Mouse (Mus musculus): ENCODE results near the gene Map1s.
"Not testable (repeated sequence)": the region's sequence is repeated elsewhere in the genome, so short reads cannot be mapped to it uniquely, and the experiment has no call there.

The Map1s gene

DNA sequence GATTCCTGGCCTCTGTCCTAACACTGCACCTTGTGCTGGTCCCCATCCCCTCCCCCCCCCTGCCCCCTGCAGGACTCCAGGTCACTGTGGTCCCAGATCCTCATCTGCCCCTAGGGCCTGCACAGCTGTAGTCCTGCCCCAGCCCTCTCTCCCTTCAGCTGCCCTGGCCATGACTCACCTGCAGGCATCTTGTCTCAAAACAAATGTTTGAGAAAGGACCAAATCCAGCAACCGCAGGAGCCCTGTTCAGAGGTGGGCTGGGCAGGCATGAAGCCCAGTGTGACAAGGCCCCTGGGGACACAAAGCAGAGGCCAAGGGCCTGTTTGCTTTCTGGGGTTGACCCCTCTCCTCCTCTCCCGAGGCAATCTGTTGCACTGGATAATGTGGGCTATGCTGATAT is 27.6 kb upstream of the Map1s start:
- DNase-seq (ENCODE audit: low spot score in 2 of 2), result no peak

DNA sequence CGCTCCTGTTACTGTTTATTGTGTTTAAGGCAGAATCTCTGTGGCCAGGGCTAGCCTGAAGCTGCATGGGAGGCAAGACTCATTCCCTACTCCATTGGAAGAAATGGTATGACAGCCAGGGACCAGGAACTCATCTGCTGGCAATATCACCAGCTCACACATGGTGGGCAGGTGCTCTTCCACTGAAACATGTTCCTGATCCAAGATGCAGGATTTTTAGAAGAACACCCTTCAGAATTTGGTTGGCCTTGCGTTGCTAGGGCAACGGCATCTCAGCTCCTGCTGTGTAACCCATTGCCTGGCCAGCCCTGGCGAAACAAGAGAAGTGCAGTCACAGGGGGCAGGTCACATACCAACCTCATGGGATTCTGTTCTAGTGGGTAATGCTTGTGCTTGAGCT is 26.2 kb upstream of the Map1s start:
- DNase-seq (ENCODE audit: low spot score in 2 of 2), result no peak

DNA sequence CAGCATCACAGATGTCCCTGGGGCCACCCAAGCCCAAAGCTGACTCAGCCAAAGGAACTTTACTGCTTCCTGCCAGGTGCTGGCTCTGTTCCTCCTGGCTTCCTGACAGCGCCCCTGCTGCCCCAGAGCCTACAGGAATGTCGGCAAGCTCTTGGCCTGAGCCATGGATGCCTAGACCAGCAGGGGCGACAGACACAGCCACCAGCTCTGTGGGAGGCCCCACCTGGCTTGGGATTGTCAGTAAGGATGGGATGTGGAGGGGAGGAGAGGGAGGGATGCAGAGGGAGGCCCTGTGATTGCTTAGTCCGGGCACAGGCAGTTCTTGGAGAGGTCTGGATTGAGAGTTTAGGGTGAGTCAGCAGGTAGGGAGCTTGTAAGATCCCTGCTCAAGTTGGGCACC is 25.6 kb upstream of the Map1s start:
- DNase-seq (ENCODE audit: low spot score in 2 of 2), result no peak

DNA sequence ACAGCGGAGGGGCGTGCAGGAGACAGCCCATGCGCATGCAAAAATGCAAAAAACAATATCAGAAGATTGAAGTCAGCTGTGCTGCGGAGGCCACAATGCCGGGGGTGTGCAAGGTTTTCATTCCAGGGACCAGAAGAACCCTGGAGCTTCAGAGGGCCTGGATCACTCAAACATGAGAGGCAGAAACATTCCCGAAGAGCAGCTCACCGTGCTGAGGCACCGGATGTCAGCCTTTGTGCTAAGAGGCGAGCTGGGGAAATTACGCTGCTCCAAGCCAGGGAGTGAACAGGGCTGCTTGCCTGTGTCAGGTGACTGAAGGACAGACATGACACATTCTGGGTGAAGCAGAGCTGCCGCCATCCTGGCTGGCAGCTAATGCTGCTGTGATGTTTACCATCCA is 25.2 kb upstream of the Map1s start:
- DNase-seq (ENCODE audit: low spot score in 2 of 2), result no peak

GRCm38 (mm10) chr8:70884186-70884585 is 21.5 kb upstream of the Map1s start:
- no peak for DNase-seq (ENCODE audit: low spot score in 2 of 2)

- no peak for DNase-seq (ENCODE audit: low spot score in 2 of 2)
Observed at GRCm38 (mm10) chr8:70884683-70885082, 21.0 kb upstream of the Map1s start.

DNA sequence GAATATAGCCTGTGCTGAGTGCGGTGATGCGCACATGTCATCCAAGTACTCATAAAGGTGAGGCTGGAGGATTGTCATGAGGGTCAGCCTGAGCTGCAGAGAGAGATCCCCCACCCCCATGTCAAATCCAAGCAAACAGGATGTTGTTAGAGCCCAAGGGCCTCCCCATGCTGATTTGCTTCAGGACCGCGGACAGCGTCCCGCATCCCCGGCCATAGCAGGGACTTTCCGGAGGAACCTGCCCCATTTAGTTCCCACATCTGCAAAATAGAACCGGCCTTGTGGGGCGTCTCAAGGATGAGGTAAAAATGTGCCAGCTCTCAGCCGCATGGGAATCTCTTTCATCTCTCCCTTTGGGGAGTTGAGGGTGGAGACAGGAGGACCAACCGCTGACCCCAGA is 20.1 kb upstream of the Map1s start:
- no peak for DNase-seq (ENCODE audit: low spot score in 2 of 2)

DNA sequence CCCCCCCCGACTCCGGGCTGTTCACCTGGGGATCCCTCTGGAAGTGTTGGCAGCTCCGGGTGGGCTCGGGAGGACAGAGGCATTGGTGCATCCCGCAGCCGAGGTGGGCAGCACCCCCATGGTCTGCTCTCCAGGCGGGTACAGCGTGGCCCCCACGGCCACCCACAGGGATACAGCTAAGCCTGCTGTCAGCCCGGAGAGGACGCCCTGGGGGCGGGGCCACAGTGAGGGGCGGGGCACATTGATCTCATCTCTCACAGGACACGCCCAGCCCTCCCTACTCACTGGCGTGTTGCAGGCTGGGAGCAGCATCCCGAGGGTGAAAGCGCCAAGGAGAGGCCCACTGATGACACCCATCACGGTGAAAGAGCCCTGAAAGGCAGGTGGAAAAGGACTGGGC is 18.1 kb upstream of the Map1s start:
- DNase-seq (ENCODE audit: low spot score in 2 of 2), result peak in 1 of 2 experiments; percentile 50

DNA sequence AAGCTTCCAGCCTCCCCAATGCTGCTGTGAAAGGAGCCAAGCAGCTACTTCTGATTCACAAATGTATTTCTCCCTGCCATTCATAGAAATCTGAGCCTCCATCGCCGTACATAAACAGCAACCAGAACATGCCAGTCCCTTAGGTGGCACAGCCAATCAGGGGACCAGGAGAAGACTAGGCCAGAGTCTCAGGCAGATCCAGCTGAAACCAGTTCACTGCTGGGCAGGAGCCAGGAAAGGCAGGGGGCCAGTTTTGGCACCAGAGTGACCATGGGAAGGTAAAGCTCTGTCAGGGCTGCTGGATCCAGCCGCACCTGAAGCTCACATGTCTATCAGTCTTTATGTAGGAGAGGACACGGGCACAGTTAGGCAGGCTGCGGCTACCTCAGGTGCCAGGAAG is 15.1 kb upstream of the Map1s start:
- DNase-seq (ENCODE audit: low spot score in 2 of 2), result no peak

DNA sequence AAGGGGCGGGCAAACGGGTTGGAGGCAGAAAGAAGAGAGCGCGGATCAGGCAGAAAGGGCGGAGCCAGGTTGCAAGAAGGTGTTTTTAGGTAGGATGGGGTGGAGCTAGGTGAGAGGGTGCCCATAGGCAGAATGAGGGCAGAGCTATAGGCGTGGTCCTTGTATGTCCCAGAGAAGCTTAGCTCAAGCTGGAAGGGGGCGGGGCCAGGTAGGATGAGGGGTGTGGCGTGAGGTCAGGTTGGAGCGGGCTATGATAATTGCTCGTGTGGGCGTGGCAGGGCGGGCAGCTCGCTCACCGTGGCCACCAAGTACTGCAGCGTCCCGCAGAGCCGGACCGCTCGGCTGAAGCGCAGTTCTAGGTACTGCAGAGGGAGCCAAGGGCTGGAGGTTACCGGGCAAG is 14.4 kb upstream of the Map1s start:
- DNase-seq (ENCODE audit: low spot score in 2 of 2), result no peak

DNA sequence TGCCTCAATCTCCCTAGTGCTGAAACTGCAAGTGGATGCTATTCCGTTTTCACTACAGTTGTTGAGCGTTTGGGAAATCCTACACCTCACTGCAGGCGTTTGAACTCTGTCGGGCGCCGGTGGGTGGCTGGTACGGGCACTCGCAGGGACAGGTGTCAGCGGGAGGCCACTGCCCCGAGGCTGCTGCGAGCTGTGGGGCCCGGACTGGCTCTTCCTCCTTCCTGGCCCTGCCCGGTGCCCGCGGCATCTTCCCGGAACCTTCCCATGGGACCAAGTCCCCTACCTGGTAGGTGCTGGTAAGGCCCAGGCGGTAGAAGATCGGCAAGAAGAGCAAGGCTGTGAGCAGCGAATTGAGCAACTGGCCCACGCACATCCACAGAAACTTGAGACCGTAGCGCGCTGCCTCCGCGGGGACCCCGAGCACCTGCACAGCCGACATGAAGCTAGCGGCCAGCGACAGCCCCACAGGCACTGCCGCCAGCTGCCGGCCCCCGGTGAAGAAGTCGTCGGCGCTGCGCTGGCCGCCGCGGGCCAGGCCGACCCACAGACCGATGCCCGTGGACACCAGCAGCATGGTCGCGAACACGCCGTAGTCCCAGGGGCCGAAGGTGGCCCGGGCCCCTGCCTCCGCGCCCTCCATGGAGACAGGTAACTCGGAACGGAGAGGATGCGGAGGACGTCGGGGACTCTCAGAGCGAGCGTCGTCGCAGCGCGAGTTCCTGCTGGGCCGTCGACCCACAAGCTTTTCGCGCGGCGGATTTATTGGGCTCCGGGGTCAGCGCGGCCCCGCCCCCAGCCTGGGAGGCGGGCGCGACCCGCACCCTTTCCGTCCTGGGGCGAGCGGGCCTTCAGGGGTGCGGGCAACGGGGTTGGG is 13.5 kb upstream of the Map1s start, which contains the start of gene Slc5a5:
TSS of gene Slc5a5 (minus strand) at position 736 of the 874 bp plus-strand sequence.
- no peak for DNase-seq (ENCODE audit: low spot score in 2 of 2)

GRCm38 (mm10) chr8:70892896-70893655 is 12.7 kb upstream of the Map1s start:
- DNase-seq (ENCODE audit: low spot score in 2 of 2), result no peak

DNA sequence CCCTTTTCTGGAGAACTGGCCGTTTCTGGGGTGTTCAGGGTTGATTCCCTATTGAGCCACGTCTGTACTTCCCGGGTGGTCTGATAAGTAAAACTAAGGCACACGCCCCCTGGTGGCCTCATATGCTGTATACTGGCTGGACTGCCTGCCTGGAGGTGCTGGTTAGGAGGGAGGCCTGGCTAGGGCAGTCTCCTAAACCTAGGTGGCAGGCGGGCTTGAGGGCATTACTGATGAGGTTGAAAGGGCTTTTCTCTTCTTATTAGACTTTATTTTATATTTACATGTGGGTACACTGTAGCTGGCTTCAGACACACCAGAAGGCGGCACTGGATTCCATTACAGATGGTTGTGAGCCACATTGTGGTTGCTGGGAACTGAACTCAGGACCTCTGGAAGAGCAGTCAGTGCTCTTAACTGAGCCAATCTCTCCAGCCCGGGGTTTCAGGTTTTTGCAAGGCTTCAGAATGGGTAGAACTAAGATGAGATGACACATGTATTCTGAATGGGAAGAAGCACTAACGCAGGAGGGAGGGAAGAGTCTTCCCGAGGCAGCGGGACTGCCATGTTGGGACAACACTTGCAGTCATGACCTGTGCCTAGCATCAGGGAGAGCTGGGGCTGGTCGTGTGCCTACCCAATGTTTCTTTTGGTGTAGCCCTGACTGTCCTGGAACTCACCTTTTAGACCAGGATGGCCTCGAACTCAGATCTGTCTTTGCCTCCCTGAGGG is 11.9 kb upstream of the Map1s start:
- DNase-seq (ENCODE audit: low spot score in 2 of 2), result peak; percentile 65 to 79

DNA sequence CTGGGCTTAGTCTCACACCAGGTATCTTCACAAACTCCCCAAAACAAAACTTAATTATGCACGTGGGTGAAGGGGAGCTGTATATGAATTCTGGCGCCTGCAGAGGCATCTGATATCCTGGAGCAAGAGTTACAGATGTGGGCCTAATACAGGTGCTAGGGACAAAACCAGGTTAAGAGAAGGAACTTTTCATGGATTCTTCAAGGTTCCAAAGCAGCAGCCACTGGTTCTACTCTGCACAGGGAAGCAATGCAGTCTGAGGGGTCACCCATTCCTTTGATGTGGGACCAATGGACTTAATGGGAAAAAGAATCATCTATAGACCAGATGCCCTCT is 11.4 kb upstream of the Map1s start:
- DNase-seq (ENCODE audit: low spot score in 2 of 2), result no peak

- no peak for DNase-seq (ENCODE audit: low spot score in 2 of 2)
Observed at GRCm38 (mm10) chr8:70894771-70895545, 10.8 kb upstream of the Map1s start.

DNA sequence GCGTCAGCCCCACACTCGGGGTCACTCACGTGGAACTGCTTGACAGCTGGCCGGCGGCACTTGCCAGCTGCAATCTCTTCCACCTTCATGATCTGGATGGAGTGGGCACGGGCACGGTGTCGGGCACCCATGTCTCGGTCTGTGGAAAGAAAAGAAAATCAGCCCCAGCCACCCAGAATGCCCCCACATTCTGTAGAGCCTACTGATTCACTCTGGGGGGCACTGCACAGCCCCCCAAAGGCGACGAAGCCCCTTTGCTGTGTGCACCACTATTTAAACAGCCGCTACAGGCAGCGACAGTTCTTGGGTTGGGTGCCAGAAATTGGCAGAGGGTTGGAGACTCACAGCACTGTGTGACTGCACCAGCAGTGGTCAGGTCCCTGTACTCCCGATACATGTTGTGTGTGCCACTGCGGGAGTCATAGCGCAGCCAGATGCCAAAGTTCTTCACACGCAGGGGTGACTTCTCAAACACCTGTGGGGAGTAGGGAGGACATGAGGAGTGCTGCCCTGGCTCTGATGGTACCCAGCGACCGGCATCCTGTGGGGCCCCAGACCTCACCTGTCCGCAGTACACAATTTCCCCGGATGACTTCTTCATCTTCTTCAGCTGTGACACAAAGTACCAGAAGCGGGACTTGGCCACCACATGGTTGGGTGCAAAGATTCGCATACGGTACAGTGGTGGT is 10.0 kb upstream of the Map1s start:
- DNase-seq (ENCODE audit: low spot score in 2 of 2), result not testable (repeated sequence)

DNA sequence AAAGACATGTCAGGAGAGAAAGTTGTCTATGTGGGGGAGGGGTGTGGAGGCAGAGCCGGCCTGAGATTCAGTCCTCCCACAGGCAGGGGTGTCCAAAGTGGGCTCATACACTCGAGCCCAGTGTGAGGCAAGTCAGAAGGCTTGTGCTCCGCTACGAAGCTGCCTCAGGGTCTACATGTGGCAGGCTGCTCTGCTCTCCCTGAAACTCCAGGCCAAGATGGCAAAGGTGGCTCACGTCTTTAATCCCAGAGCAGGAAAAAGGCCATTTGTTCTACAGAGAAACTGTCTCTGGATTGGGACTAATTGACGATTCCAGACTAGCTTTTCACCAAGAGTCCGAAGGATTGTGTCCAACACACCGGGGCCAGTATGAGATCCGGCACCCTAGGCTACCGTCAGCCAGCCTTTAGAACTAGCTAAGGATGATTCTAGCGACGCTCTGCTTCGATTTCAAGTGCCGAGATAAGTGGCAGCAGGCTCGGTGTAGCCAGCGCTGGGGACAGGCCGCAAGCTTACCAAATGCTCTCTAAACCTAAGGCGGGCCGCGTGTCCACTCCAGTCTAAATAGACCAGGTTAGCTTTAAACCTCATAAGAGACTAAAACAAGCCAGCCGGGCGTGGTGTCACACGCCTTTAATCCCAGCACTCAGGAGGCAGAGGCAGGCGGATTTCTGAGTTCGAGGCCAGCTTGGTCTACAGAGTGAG is 9.3 kb upstream of the Map1s start:
- DNase-seq (ENCODE audit: low spot score in 2 of 2), result no peak

GRCm38 (mm10) chr8:70897021-70897680 is 8.6 kb upstream of the Map1s start, which contains the start of gene Rpl18a:
Gene Rpl18a (minus strand): TSS chr8:70897412.
- peak; percentile 93 for DNase-seq (ENCODE audit: low spot score in 2 of 2)

DNA sequence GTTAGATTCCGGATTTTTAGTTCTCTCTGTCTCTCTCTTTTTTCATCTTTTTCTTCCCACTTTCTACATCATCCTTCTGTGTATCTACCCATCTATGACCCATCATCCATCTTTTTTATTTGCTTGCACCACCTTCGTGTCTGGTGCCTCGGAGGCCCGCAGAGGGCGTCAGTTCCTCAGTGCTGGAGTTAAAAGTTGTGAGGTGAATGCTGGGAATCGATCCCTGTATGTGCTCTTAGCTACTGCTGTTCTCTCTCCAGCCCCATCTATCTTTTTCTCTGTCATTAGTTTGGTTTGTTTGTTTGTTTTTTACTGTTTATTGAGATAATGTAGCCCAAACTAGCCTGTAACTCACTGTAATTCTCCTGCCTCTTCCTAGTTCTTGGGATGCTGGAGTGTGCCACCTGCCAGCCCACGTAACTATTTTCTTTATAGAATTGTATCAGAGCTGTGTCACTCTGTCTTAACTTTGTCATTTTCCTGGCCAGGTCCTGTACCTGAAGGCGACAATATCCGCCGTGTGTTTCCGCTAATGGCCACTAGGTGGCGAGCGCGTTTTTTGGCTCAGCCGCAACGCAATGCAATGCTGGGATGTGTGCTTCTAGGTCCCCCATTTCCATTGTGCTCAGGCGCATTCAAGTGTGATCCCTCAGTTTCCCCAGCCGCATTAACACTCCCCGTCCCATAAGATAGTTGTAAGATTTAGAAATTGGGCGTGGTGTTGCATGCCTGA is 7.9 kb upstream of the Map1s start:
- DNase-seq (ENCODE audit: low spot score in 2 of 2), result peak; percentile 76 to 85
